Mouse (Mus musculus): ENCODE data around the gene Olfr577. TPM values are rescaled to one million over a fixed set of nuclear protein-coding genes. Genes with fewer than 3 reads are reported as not detected.

The Olfr577 gene
- total RNA-seq (2021) = not detected

DNA sequence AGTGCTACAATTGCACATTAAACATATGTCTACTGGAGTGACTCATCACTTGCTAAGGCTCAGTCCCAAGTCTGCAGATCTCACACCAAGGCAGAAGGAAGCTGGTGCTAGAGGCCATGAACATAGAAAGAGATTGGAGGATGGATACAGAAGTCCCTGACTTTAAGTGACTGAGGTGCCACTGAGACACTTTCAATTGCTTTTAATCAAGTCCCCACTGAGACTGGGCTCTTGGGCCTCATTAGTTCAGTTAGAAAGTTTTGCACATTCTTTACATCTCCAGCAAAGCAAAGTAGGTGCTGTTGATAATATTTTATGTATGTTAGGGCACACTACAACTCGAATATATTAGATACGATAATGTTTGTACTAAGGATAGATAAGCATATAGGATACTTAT lies at the start of gene Olfr577:
Gene Olfr577 (minus strand): TSS at position 101 of the 400 bp plus-strand sequence.
- no peak for DNase-seq (ENCODE audit: extremely low spot score in 1 of 2, low spot score in 1 of 2)

- no peak for DNase-seq (ENCODE audit: extremely low spot score in 1 of 2, low spot score in 1 of 2)
Measured at GRCm38 (mm10) chr7:102989224-102989623, 13.5 kb upstream of the Olfr577 start, which contains the start of gene Olfr578. Gene Olfr578 (minus strand): TSS chr7:102989324.

- no peak for DNase-seq (ENCODE audit: extremely low spot score in 1 of 2, low spot score in 1 of 2)
Measured at GRCm38 (mm10) chr7:102974399-102974798, 1.3 kb downstream of the Olfr577 start.

DNA sequence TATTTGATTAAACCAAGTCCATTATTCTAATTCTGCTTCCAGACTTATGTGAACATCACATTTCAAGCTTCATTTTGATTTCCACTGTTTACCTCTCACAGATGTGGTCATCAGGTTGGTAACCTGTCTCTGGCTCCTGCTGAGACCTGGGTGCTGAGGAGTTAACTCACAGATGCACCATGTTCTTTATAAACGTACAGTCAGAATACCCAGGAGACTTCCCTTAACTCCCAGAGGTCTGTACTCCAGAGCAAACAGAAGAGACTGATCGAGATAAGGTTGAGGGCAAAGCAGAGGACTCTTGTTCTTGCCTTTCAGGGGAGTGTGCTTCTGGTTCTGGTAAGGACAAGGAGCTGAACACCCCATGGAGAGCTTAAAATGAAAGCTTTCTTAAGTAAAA lies 13.4 kb downstream of the Olfr577 start, which contains the start of gene Olfr576:
Gene Olfr576 (plus strand): TSS at position 301 of the 400 bp plus-strand sequence.
- DNase-seq (ENCODE audit: extremely low spot score in 1 of 2, low spot score in 1 of 2) = no peak

DNA sequence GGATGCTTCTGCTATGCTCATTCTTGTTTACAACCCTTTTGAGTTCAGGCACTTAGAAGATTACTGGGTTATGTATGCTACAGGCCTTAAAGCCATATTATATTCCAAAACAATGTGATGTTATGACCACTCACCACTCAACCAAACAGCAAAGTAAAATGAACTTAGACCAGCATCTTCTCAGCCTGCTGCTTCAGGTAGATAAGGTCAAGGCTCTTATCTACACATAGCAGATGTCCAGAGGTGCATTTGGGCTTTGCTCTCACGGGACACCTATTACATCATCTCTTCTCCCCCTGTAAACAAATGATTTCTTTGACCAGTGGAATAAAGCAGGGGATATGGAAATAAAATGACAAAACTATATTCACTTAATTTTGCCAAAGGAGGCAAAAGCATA lies 17.1 kb downstream of the Olfr577 start, which contains the start of gene Olfr575:
Gene Olfr575 (minus strand): TSS at position 183 of the 400 bp plus-strand sequence.
- no peak for DNase-seq (ENCODE audit: extremely low spot score in 1 of 2, low spot score in 1 of 2)

DNA sequence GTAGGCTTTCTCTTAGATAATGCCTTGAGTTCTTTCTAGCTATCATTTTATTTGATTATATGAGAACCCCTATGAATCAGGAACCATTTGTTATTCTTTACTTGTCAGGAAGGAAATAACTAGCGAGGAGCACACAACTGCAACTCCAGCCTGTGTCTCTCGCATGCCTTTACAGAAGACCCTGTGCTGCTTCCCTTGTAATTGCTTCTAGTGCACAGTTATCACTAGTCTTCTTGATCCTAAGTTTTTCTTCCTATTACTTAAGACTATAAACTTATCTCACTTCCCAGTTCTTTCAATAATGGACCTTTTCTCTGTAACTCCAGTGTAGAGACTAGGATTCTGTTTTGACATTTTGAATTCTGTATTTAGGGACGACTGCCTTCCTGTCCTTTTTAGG lies 17.6 kb downstream of the Olfr577 start:
- no peak for DNase-seq (ENCODE audit: extremely low spot score in 1 of 2, low spot score in 1 of 2)

DNA sequence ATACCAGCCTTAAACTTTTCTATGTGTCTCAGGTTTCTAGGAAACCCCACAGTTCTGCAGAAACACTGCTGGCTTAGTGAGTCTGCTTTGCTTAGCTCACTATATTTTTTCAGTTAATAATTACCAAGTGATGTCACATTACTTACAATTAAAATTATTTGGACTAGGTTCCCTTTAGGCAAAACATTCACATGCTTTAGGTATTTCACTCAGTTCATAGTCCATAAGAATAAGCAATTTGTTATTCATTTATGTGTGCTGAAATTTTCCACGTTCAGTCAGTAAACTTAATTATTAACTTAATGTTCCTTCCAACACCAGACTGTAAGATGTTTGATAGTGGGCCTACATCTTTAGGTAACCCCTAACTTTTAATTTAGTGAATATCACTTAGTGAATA lies 25.0 kb downstream of the Olfr577 start:
- DNase-seq (ENCODE audit: extremely low spot score in 1 of 2, low spot score in 1 of 2) = no peak

GRCm38 (mm10) chr7:102948167-102948566 lies 27.6 kb downstream of the Olfr577 start, which contains the start of gene Olfr574:
Gene Olfr574 (plus strand): TSS chr7:102948467.
- DNase-seq (ENCODE audit: extremely low spot score in 1 of 2, low spot score in 1 of 2) = no peak

DNA sequence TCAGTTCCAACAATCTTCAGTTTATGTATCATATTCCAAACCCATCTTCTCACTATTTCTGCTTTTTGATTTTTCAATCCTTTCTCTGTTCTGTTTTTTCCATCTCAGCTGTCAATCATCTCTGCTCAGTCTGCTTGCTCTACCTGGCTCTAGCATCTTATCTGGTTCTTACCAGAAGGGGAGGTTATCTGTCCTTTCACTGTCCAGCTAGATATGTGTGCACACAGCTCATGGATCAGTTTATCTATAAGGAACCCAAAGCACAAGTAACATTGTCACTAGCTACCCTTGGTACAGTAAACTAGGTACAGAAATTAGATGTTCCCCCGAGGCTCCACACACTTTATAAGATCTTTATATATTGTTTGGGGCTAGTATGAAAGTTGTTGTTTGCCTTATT lies 32.3 kb downstream of the Olfr577 start:
- DNase-seq (ENCODE audit: extremely low spot score in 1 of 2, low spot score in 1 of 2) = no peak

- no peak for DNase-seq (ENCODE audit: extremely low spot score in 1 of 2, low spot score in 1 of 2)
Measured at GRCm38 (mm10) chr7:102942475-102942874, 33.3 kb downstream of the Olfr577 start, which contains the start of gene Olfr573-ps1. Gene Olfr573-ps1 (minus strand): TSS chr7:102942575.

DNA sequence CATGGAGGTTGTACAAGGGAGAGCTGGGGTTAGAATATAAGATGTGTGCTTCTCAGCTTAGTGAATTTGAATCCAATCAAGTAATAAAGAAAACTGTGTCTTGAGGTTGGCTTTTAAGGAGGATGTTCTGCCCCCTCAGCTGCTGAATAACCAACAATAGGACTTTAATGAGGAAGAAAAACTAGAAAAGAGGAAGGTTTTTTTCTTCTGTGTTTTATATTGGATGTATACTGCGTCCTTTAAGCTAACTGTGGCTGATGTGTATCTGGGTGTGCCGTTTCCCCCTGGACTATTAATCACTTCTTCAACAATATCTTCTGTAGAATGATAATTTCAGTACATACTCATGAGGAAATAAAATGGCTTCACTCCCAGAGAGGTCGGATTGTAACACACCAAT lies 48.6 kb downstream of the Olfr577 start:
- DNase-seq (ENCODE audit: extremely low spot score in 1 of 2, low spot score in 1 of 2) = no peak

DNA sequence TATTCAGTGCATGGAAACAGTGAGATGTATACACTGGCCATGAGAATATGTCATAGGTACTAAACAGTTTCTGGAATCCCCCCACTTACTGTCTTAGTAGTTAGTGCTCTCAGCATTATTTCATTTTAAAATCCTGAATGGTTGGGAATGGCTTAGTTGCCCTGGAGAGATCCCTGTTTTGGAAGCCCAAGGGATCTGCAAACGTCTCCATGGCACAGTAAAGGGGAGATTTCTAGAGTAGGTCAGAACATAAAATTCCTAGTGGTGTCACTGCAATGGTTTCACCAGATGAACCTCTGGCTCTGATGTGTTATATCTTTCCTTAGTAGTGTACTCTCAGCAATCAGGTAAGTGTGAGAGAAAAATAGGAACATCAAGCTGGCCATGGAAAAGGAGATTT lies 51.6 kb downstream of the Olfr577 start, which contains the start of gene Olfr572:
Gene Olfr572 (plus strand): TSS at position 301 of the 400 bp plus-strand sequence.
- DNase-seq (ENCODE audit: extremely low spot score in 1 of 2, low spot score in 1 of 2) = no peak

Other genes starting within 250 kb of the Olfr577 start
- gene Olfr559, start 248.5 kb downstream of the Olfr577 start, total RNA-seq (2021) = not detected
- gene Olfr560, start 216.6 kb downstream of the Olfr577 start, total RNA-seq (2021) = not detected
- under 1 TPM in 1 of 2 experiments, not detected in 1; 0.12 TPM for gene Olfr78, start 216.5 kb downstream of the Olfr577 start, total RNA-seq (2021)
- gene Olfr561, start 204.7 kb downstream of the Olfr577 start, total RNA-seq (2021) = not detected
- not detected for gene Olfr564, start 172.5 kb downstream of the Olfr577 start, total RNA-seq (2021)
- gene Olfr566, start 117.2 kb downstream of the Olfr577 start, total RNA-seq (2021) = not detected
- gene Olfr568, start 98.8 kb downstream of the Olfr577 start, total RNA-seq (2021) = not detected
- not detected for gene Olfr569, start 85.1 kb downstream of the Olfr577 start, total RNA-seq (2021)
- not detected for gene Olfr570, start 81.4 kb downstream of the Olfr577 start, total RNA-seq (2021)
- under 1 TPM in 1 of 2 experiments, not detected in 1; 0.05 TPM for gene Olfr571, start 58.4 kb downstream of the Olfr577 start, total RNA-seq (2021)
- not detected for gene Olfr572, start 51.5 kb downstream of the Olfr577 start, total RNA-seq (2021)
- gene Olfr573-ps1, start 33.4 kb downstream of the Olfr577 start, total RNA-seq (2021) = not detected
- gene Olfr574, start 27.5 kb downstream of the Olfr577 start, total RNA-seq (2021) = not detected
- gene Olfr575, start 17.2 kb downstream of the Olfr577 start, total RNA-seq (2021) = not detected
- not detected for gene Olfr576, start 13.3 kb downstream of the Olfr577 start, total RNA-seq (2021)
- gene Olfr578, start 13.4 kb upstream of the Olfr577 start, total RNA-seq (2021) = not detected
- not detected for gene Olfr582, start 62.1 kb upstream of the Olfr577 start, total RNA-seq (2021)
- not detected for gene Olfr583, start 75.4 kb upstream of the Olfr577 start, total RNA-seq (2021)
- gene Olfr584, start 105.9 kb upstream of the Olfr577 start, total RNA-seq (2021) = not detected
- gene Olfr585, start 121.8 kb upstream of the Olfr577 start, total RNA-seq (2021) = not detected
- not detected for gene Olfr586, start 149.7 kb upstream of the Olfr577 start, total RNA-seq (2021)
- gene Olfr588-ps1, start 164.9 kb upstream of the Olfr577 start, total RNA-seq (2021) = not detected
- not detected for gene Olfr589, start 180.4 kb upstream of the Olfr577 start, total RNA-seq (2021)
- not detected for gene Olfr591, start 202.4 kb upstream of the Olfr577 start, total RNA-seq (2021)
- gene Olfr592, start 208.9 kb upstream of the Olfr577 start, total RNA-seq (2021) = not detected
- not detected for gene Olfr593, start 235.9 kb upstream of the Olfr577 start, total RNA-seq (2021)
- gene Olfr594, start 241.1 kb upstream of the Olfr577 start, total RNA-seq (2021) = not detected